Mouse (Mus musculus): ENCODE measurements around the gene Pitpnm1.

Pitpnm1 gene

DNA sequence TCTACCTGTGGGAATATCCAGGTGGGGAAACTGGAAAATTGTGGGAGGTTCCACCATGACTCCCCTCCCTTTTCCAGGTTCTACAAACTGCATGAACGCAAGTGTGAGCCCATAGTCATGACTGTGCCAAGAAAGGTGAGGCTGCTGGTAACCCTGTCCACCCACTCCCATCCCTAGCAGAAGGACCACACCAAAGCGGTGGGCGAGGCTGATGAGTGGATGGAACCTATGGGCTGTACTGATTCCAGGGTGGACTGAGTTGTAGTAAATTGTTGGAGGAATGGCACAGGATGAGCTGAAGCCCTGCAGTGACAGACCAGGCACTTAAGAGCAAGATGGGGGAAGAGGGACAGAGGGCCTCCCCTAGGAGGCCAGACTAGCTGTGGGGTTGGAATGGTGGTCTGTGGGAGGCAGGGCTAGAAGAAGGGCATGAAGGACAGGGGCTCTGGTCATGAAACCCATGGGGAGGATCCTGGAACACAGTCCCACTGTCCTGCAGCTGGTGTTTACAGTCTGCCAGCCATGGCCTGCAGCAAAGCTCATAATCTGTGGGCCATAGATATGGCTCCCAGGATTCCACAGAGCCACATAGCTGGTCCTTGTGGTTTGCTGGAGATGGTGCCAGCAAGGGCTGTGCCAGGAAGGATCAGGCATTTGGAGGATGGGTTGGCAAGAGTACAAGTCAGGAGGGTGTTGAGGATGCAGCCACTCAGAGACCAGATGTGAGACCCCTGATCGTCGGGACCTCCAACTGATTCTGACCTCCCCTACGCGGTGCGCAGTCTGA, 52.8 kb downstream of the Pitpnm1 start:
- in situ Hi-C loops (cut with MboI, MseI) = no loop called here

DNA sequence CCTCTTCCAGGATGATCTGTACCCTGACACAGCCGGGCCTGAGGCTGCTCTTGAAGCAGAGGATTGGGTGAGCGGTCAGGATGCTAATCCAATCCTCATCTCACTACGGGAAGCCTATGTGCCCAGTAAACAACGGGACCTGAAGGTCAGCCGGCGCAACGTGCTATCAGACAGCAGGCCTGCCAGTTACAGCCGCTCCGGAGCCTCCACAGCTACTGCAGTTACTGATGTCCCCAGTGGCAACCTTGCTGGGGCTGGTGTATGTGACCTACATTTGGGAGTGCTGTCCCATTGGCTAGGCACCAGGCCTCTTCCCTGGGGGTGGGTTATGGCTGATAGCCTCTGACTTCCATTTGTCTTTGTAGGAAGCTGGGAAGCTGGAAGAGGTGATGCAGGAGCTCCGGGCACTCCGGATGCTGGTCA, 53.4 kb downstream of the Pitpnm1 start, which contains the start of gene Ptprcap:
Gene Ptprcap (plus strand): TSS at position 373 of the 423 bp plus-strand sequence.
- in situ Hi-C loops (cut with MboI, MseI) = no loop called here

DNA sequence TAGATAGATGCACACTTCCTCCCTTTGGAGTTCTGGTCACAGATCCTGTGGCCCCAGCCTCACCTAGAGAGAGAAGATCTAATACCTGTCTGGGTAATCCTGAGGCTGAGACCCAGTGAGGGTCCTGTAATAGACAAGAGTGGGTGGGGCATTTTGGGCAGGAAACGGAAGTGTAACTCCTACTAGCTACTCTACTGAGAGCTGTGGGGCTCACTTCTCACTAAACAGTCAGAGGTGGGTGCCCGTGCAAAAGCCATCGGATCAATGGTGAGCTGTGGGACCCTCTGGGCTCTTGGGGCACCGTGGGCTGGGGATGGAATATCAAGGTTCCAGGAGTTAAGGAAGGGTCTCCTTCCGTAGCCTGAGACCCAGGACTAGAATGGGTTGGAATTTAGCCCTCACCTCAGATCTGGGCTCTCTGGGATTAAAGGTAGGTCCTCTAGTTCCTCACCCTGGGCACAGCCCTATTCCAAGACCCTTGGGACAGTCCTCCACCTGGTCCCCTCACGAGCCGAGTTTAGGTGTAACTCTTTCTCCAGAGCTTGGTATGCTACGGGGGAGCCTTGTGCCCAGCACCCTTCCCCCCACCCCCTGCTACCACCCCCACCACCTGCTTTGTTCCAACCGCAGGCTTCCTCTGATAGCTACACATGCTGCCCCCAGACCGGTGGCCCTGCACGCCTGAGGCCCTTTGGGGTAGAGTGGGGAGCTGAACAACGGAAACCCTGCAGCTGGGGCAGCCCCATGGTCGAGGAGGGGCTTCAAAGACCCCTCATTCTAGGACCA, 54.8 kb downstream of the Pitpnm1 start:
- in situ Hi-C loops (cut with MboI, MseI) = no loop called here

DNA sequence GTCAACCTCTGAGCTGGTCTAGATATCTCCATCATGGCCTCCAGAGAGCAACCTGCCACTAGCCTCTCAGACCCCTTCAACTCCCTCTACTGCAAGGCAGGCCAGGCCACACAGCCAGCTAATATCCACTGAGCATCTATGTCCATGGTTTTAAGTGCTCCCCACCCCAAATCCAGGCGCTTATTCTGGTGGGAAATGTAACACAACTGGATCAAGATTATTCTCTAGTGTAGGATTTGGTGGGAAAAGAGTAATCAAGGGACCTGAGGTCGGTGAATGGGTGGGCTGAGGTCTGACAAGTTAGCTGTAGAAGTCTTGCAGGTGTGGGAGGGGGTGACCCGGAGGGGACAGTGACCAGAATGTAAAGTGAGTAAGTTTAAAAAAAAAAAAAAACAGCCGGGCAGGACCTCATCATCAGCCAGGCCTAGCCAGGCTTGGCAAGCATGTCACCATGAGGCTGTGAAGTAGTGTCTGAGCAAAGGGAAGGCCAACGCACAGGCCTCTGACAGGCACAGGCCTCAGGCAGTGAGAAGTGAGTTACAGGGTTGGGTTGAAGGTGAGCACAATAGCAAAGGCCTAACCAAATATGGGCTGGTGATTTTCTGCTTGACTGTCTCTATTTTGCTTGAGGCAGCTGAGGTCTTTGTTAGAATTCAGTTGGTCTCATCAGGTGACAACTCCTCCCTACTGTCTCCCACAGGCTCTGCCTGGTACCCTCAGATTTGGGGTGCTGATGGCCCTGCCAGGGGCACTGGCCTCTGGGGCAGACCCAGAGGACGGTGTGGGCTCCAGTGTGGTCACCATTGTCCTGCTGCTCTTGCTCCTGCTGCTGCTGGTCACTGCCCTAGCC, 55.6 kb downstream of the Pitpnm1 start:
- in situ Hi-C loops (cut with MboI, MseI) = no loop called here

DNA sequence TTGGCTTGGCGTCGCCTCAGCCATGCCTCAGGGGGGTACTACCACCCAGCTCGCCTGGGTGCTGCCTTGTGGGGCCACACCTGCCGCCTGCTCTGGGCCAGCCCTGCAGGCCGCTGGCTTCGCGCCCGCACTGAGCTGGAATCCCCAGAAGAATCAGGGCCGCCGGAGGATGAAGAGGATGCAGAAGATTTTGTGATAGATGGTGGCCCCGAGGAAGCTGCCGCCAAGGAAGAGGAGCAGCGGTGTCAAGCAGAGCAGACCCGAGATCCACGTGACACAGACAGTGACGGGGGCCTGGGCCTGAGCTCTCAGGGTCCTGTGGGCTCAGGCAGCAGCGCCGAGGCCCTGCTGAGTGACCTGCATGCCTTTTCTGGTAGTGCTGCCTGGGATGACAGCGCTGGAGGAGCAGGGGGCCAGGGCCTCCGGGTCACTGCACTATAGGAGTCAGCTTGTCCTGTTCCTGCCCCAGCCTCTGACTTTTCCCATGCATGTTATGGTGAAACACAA, 56.3 kb downstream of the Pitpnm1 start:
- in situ Hi-C loops (cut with MboI, MseI) = no loop called here

DNA sequence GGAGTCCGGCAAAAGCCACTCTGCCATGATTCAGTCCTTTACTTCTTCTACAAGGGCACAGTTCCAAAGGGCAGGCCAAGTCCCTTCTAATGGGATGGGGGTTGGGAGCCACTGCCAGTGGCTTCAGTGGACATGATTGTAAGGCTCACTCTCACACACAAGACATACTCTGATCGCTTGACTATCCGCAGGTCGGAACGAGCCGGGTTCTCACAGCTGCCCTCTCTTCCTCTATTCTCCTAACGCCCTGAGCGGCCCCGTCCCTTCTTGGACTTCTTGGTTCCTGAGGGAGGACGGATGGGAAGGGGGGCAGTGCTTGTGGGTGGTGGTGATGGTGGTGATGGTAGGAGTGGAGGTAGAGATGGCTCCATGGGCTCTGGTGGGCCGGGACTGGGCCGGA, 57.0 kb downstream of the Pitpnm1 start:
- in situ Hi-C loops (cut with MboI, MseI) = no loop called here

DNA sequence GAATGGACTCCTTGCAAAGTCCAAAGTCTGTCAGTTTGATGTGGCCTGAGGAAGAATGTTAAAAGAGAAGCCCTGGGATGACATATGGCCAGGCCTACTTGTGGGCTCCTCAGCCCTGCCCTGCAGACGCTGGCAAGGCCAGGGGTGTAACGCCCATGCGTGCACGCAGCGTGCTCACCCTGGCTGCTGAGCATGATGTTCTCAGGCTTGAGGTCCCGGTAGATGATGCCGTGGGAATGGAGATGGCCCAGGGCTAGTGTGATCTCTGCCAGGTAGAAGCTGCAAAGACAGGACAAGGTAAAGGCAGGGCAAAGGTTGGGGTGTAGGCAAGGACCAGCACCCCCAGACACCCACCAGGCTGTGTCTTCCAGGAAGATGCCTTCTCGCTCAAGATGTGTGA, 59.3 kb downstream of the Pitpnm1 start:
- in situ Hi-C loops (cut with MboI, MseI) = no loop called here

DNA sequence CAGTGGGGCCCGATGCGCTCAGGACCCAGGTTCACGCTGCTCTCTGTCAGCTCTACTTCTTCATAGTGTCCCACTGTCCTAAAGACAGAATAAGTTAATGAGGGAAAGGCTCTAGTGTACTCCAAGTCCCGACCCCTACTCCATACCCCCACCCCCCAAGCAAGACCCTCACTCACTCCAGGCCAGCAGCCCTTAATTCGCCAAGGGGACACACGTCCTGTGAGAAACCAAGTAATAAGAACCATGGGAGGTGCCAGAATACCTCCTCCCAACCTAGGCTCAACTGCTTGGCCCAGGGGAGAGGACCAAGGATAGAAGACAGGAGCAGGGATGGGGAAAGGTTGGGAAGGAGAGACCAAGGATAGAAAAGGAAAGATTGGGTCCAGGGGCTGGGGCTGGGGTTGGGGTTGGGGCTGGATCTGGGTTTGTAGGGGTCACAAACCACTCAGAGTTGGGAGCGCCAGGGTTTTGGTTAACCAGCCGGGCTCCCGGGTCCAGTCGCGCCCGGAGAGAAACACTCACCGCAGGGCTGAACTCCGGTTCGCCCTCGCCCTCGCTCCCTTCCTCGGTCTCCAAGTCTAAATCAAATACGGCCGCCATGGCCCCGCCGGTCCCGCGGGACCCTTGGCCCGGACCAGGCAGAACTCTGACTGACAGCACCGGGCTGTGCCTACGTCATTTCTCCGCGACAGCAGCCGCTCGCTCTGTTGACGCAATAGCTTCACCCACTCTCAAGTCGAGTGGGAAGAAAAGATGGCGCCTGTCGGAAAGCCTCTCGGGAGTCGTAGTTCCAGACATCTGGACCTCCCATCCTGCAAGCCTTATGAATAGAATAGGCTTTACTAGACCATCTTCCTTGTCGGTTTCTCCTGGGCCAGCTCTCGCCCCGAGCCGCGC, 63.1 kb downstream of the Pitpnm1 start, which contains the start of gene Rps6kb2:
Gene Rps6kb2 (minus strand): TSS at position 709 of the 897 bp plus-strand sequence.
- in situ Hi-C loops (cut with MboI, MseI) = loop anchor here (5.0 kb wide), 1 partner anchor 51 kb away; no protein-coding TSS in a partner anchor

DNA sequence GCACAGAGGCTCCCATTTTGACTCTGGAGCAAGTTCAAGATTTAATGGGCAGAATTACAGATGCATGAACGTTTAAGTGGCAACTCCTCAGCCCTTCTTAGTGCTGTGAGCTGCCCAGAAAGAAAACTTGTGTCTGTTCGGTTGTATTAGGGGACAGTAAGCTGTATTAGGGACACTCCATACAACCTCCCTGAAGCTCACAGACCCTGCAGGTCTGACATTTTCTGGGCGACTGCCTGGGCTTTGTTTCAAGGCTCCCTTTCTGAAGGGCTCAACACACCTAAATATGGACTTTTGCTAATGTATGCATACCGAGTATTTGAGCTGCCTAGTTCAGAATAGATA, 63.7 kb downstream of the Pitpnm1 start:
- in situ Hi-C loops (cut with MboI, MseI) = loop anchor here (5.0 kb wide), 1 partner anchor 51 kb away; no protein-coding TSS in a partner anchor
